Mouse (Mus musculus): ENCODE results near the gene C130073F10Rik. TPM values are rescaled to one million over a fixed set of nuclear protein-coding genes. Genes with fewer than 3 reads are reported as not detected.
"Not testable (repeated sequence)": the region's sequence is repeated elsewhere in the genome, so short reads cannot be mapped to it uniquely, and the experiment has no call there.

C130073F10Rik gene
- not detected for total RNA-seq (2021)
- long read RNA-seq, experiment 1, result 0 reads
- long read RNA-seq, experiment 2, result 0 reads

DNA sequence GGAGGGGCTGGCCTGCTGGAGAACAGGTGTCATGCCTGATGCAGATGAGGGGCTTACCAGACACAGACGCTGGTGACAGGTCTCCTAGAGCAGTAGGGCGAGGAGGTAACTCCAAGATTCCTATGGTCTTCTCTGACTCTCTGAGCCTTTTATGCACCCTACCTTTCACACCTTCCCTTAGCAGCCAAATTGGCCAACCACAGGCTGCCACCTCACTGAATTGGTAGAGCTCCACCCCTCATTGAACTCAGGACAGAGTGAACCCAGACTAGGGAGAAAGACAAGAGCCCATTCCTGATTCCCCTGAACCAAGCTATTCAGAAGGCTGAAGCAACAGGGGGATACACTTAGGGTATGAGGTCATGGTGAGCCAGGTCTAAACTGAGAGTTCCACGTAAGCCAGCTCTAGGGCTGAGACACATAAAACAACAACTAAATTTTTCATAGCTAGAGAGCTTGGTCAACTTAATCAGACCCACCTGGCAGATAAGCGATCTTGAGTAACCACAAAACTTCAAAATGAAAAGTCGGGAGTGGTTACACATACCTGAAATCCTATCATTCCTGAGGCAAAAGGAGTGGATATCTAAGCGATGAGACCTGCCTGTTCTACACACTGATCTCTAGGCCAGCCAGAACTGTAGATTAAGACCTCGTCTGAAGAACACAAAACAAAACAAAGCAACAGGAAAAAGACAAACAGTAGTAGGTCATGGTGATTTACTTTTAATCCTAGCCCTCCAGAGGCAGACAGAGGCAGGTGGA is at the start of gene C130073F10Rik:
Gene C130073F10Rik (minus strand): TSS at position 134 of the 765 bp plus-strand sequence.
- intact Hi-C loops (cut with DNase I), result no loop called here
- DNase-seq (ENCODE audit: low spot score in 2 of 2), result no peak

DNA sequence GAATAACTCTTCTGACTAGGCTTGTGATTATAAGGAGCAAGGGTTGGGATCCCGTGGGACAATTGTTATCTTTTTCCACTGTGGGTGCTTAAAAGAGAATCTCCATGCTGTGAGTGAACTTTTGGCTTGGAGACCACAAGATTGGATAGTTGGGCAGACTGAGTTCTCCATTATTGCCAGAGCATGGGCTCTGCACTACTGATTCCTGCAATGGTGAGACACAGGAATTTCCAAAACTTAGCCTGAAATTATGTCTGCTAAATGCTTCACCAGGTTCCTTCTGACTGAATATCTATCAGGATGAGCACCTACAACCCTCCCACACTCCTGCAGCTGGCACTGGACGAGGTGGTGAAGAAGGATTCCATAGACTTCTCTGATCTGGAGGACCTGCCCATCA is 46.5 kb upstream of the C130073F10Rik start, which contains the start of gene Gm12794:
Gene Gm12794 (plus strand): TSS at position 301 of the 400 bp plus-strand sequence.
- intact Hi-C loops (cut with DNase I); DNase-seq (ENCODE audit: low spot score in 2 of 2): not testable (repeated sequence)

DNA sequence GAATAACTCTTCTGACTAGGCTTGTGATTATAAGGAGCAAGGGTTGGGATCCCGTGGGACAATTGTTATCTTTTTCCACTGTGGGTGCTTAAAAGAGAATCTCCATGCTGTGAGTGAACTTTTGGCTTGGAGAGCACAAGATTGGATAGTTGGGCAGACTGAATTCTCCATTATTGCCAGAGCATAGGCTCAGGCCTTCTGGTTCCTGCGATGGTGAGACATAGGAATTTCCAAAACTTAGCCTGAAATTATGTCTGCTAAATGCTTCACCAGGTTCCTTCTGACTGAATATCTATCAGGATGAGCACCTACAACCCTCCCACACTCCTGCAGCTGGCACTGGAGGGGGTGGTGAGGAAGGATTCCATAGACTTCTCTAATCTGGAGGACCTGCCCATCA is 15.2 kb upstream of the C130073F10Rik start, which contains the start of gene Gm12800:
Gene Gm12800 (plus strand): TSS at position 301 of the 400 bp plus-strand sequence.
- DNase-seq (ENCODE audit: low spot score in 2 of 2); intact Hi-C loops (cut with DNase I): not testable (repeated sequence)

DNA sequence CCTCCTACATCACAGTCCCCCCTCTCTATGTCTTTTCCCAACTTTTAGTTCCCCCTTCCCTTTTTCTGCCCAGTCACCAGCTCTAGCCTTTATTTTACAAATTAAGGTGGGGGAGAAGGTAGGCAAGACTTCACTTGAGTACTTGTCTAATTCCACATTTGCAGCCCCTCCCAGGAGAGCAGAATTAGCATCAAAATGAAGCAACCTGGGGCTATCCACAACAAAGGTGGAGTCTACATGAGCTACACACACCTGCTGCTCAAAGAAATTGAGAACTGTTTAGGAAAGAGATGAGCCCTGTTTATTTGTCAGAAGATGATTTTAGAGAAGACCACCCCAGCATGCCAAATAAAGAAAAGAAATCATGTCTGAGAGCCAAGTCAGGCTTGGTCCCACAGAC is 4.2 kb downstream of the C130073F10Rik start:
- DNase-seq (ENCODE audit: low spot score in 2 of 2), result no peak
- intact Hi-C loops (cut with DNase I), result no loop called here

DNA sequence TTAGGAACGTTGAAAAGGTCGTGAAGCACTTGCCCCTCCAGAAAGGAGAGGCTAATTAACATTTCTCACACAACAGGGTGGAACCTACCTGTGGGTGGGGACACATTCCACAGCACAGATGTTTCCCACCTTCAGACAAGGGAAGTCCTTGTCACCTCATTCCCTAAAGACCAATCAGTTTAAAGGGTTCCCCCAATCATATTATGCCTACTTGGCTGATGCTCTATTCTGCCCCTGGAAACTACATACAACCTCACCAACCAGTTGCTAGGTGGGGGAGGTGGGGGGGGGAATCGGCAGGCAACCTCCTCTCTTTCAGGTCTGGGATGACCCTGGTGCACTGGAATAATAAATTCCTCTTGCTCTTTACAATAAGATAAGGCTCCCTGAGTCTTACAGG is 9.9 kb downstream of the C130073F10Rik start:
- no peak for DNase-seq (ENCODE audit: low spot score in 2 of 2)
- intact Hi-C loops (cut with DNase I), result no loop called here

DNA sequence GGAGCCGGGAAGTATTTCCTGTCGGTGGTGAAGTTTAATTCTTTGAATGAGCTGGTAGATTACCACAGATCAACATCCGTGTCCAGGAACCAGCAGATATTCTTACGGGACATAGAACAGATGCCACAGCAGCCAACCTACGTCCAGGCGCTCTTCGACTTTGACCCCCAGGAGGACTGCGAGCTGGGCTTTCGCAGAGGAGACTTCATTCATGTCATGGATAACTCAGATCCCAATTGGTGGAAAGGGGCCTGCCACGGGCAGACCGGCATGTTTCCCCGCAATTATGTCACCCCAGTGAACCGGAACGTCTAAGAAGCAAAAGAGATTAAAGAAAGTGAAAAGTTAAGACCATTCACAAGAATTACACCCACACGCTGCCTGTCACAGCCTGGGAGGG is 17.9 kb downstream of the C130073F10Rik start:
- intact Hi-C loops (cut with DNase I); DNase-seq (ENCODE audit: low spot score in 2 of 2): not testable (repeated sequence)

DNA sequence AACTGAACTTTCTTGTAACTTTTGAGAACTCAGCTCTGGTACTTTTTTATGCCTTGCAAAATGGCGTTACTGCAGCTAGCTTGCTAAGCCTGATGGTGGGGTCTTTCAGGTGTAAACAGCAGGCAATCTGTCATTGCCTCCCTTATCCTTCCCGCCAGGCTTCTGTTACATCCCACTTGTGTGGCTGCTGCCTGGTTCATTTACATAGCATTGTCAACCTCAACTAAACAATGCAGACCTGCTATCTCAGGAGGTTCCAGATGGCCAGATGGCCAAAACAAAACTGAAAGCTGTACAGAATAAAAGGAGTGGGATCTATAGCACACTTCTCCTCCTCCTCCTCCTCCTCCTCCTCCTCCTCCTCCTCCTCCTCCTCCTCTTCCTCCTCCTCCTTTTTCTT is 21.6 kb downstream of the C130073F10Rik start:
- DNase-seq (ENCODE audit: low spot score in 2 of 2); intact Hi-C loops (cut with DNase I): not testable (repeated sequence)

DNA sequence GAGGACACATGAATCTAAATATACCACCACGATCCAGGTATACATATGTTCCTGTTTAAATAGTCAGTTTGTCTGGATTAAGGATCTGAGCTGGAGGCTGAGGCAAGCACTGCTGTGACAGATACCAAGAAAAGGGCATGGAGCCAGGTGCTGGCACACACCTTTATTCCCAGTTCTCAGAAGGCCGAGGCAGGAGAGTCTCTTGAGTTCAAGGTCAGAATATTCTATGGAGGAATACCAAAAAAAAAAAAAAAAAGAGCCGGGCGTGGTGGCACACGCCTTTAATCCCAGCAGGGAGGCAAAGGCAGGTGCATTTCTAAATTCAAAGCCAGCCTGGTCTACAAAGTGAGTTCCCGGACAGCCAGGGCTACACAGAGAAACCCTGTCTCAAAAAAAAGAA is 31.3 kb downstream of the C130073F10Rik start:
- intact Hi-C loops (cut with DNase I), result loop anchor here (5.0 kb wide), 1 partner anchor 135 kb away; no protein-coding TSS in a partner anchor

DNA sequence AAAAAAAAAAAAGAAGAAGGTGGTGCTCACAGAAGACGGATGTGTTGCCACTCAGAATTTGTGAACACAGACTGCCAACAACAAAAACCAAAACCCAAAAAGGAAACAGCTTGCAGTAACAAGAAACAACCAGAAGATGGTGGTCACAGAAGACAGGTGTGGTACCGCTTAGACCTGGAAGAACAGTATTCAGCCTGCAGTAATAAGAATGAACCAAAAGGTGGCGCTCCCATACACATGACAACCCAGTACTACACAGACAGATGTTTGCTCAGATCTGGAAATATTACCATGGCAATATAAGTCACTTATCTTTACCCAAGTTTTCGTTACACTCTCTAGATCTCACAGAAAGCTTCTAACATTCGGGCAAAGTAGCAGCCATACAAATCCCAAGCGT is 32.7 kb downstream of the C130073F10Rik start:
- intact Hi-C loops (cut with DNase I), result loop anchor here (5.0 kb wide), 1 partner anchor 136 kb away; no protein-coding TSS in a partner anchor
- DNase-seq (ENCODE audit: low spot score in 2 of 2), result peak; percentile 60 to 88

More for the DNA sequence above, 31.3 kb downstream of the C130073F10Rik start:
- no peak for DNase-seq (ENCODE audit: low spot score in 2 of 2)

DNA sequence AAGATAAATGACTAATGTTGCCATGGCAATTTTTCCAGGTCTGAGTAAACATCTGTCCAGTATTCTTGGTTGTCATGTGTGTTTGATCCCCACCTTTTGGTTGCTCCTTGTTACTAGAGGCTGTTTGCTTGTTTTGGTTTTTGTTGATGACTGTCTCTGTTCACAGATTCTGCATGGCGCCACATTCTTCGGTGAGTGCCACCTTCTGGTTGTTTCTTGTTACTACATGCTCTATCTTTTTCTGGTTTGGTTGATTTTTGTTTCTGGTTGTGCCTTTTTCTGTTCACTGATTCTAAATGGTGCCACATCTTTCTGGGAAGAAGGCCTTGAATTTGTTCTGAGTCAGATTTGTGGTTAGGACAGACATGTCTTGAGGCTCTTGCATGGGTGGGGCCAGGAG is 42.7 kb downstream of the C130073F10Rik start:
- intact Hi-C loops (cut with DNase I), result no loop called here
- DNase-seq (ENCODE audit: low spot score in 2 of 2), result no peak

DNA sequence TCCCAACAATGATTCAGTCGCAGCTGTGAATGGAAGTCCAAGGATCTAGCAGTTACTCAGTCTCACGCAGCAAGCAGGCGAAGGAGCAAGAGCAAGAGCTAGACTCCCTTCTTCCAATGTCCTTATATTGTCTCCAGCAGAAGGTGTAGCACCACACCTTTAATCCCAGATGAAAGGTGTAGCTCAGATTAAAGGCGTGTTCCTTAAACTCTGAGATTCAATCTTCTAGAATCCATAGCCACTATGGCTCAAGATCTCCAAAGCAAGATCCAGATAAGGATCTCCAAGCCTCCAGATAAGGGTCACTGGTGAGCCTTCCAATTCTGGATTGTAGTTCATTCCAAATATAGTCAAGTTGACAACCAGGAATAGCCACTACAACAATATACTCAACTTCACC is 49.7 kb downstream of the C130073F10Rik start, which contains the start of gene B020004J07Rik:
Gene B020004J07Rik (minus strand): TSS at position 101 of the 400 bp plus-strand sequence.
- intact Hi-C loops (cut with DNase I); DNase-seq (ENCODE audit: low spot score in 2 of 2): not testable (repeated sequence)

Other genes starting within 250 kb of the C130073F10Rik start
- gene Leprot, start 246.1 kb downstream of the C130073F10Rik start, total RNA-seq (2021), result 10 to 100 TPM; 28.7 to 29.6 TPM
- gene Lepr, start 176.4 kb downstream of the C130073F10Rik start, total RNA-seq (2021), result 1 to 10 TPM; 4.3 to 4.6 TPM
- not detected for gene B020004J07Rik, start 49.8 kb downstream of the C130073F10Rik start, total RNA-seq (2021)
- not detected for gene Gm12800, start 15.3 kb upstream of the C130073F10Rik start, total RNA-seq (2021)
- gene Gm12794, start 46.6 kb upstream of the C130073F10Rik start, total RNA-seq (2021), result not detected
- gene Gm12790, start 87.3 kb upstream of the C130073F10Rik start, total RNA-seq (2021), result not detected
- gene Gm12789, start 92.8 kb upstream of the C130073F10Rik start, total RNA-seq (2021), result not detected
- 100 to 1,000 TPM; 101 to 102 TPM for gene Pde4b, start 193.8 kb upstream of the C130073F10Rik start, total RNA-seq (2021)